ENCODE assay signal across 10 mouse cellular contexts in the genomic region with DNA sequence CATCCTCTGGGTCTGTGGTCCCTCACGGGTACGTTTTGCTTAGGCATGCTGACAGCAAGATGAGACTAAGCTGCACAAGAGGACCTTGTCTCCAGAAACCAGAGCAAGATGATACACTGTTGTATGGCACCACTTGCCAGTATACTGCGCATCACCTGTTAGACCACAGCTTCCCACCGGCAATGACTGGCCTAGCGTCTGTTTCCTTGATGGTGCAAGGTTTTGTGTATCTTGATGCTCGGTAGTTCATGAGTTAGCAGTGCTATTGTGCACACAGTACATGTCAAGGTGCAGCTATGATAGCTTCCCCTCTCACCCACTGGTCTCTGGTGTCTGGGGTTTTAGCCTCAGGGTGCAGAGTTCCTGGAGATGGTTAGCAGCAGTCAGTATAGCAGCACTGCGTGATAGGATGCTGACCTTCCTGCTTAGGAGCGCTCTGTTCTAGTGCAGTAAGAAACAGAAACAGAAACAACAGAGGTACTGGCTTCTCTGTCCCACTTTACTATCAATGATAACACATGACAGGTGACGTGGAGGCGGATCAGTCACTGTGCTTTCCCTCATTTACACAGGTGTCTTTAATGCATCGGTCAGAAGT. TPM values are rescaled to one million over a fixed set of nuclear protein-coding genes. Genes with fewer than 3 reads are reported as not detected.
A peak's percentile ranks its signal among the peaks of the same experiment; 100 is the strongest.
DNase-seq lines count a peak whose midpoint lies in the region; ATAC-seq lines count a peak whose summit lies in the region.
"Had no signal": no experiment of that assay in that cellular context is flagged by ENCODE, and none has a peak within 500 bp of the region (broad histone marks: within the 10 kb centered on the region; RNA-seq: fewer than 3 reads in every experiment).

No protein-coding gene starts in this region.

- H3K9me3 ChIP-seq in intestine, embryonic 15.5 days = no peaks in the 10 kb centered on the region
- H3K9me3 ChIP-seq in intestine, embryonic 16.5 days (ENCODE audit: control insufficient read depth, low read length) = no peaks in the 10 kb centered on the region
- H3K9me3 ChIP-seq: stomach, embryonic 15.5 days had no signal

- 88% methylated on average over 11 of the region's 11 CpGs for WGBS in intestine, embryonic 15.5 days
- WGBS in intestine, embryonic 16.5 days = 86% methylated on average over 11 of the region's 11 CpGs

- peaks cover 10% of the 10 kb centered on the region; the same call in 1 of the 2 replicates for H3K36me3 ChIP-seq in intestine, embryonic 15.5 days
- peaks cover 7% of the 10 kb centered on the region for H3K36me3 ChIP-seq in intestine, embryonic 16.5 days (ENCODE audit: control insufficient read depth, insufficient read depth, low read length)

- H3K4me2 ChIP-seq in intestine, embryonic 15.5 days (replicated peaks) = no peak overlapping the region
- H3K4me2 ChIP-seq in intestine, embryonic 16.5 days (ENCODE audit: low read depth, low read length) = no peak overlapping the region
- H3K4me2 ChIP-seq: stomach, embryonic 15.5 days had no signal

- no peak overlapping the region for H3K4me3 ChIP-seq in intestine, embryonic 15.5 days (replicated peaks)
- no peak overlapping the region for H3K4me3 ChIP-seq in intestine, embryonic 16.5 days (ENCODE audit: low read length)
- H3K4me3 ChIP-seq: stomach, embryonic 15.5 days had no signal

- ATAC-seq in intestine, embryonic 15.5 days = 0 out of 2 replicates have a peak, but pooled peaks have one; percentile 26
- ATAC-seq in intestine, embryonic 16.5 days = no peak
- peak; percentile 44 for ATAC-seq in activated CD4-positive, CD25-positive, alpha-beta regulatory T cell, adult 4 months
- ATAC-seq in granulocyte monocyte progenitor cell, adult 5-6 weeks (replicated peaks; ENCODE audit: poor library complexity, severe bottlenecking) = peak; percentile 68
- ATAC-seq in megakaryocyte, adult 5-6 weeks (ENCODE audit: poor library complexity, severe bottlenecking) = peak; percentile 81

- H3K9ac ChIP-seq in intestine, embryonic 15.5 days = no peak overlapping the region
- no peak overlapping the region for H3K9ac ChIP-seq in intestine, embryonic 16.5 days (ENCODE audit: low read depth, low read length)
- H3K9ac ChIP-seq: stomach, embryonic 15.5 days had no signal

- intact Hi-C loops in left cerebral cortex, postnatal 10 days (cut with DNase I) = loop anchor here (2.0 kb wide), 1 partner anchor 66 kb away; no protein-coding TSS in a partner anchor

- DNase-seq in left cerebral cortex, postnatal 10 days (ENCODE audit: extremely low spot score in 1 of 2, low spot score in 2 of 2) = no peak
- DNase-seq in layer of hippocampus, adult 8-10 months (ENCODE audit: low spot score in 2 of 2) = no peak
- no peak for DNase-seq in yolk sac, embryonic 10.5 days (ENCODE audit: low spot score)
- DNase-seq: heart, adult 11 months had no signal

- no peaks in the 10 kb centered on the region for H3K27me3 ChIP-seq in intestine, embryonic 15.5 days (replicated peaks)
- H3K27me3 ChIP-seq in intestine, embryonic 16.5 days (replicated peaks; ENCODE audit: control insufficient read depth, insufficient read depth, low read length) = no peaks in the 10 kb centered on the region
- H3K27me3 ChIP-seq: stomach, embryonic 15.5 days had no signal

- H3K4me1 ChIP-seq in intestine, embryonic 15.5 days (replicated peaks) = no peaks in the 10 kb centered on the region
- no peaks in the 10 kb centered on the region for H3K4me1 ChIP-seq in intestine, embryonic 16.5 days (ENCODE audit: control insufficient read depth, insufficient read depth, low read length)
- H3K4me1 ChIP-seq: stomach, embryonic 15.5 days had no signal

- no peak overlapping the region for H3K27ac ChIP-seq in intestine, embryonic 15.5 days
- H3K27ac ChIP-seq in intestine, embryonic 16.5 days (ENCODE audit: low read length) = no peak overlapping the region
- H3K27ac ChIP-seq: stomach, embryonic 15.5 days had no signal

RNA-seq across cellular contexts. Expression of a gene that starts 18.8 kb away (rescaled TPM):
- polyA plus RNA-seq in intestine, embryonic 15.5 days (2015; fragmentation: Nextera tagmentation; extraction: Ambion mirVana) = 55.8 and 56.3 TPM in 2 replicates
- polyA plus RNA-seq in intestine, embryonic 16.5 days (2015; fragmentation: Nextera tagmentation; extraction: Ambion mirVana) = 44.6 and 56.6 TPM in 2 replicates
- 1 to 10 TPM; 1.7 to 4.7 TPM for polyA plus RNA-seq in activated CD4-positive, CD25-positive, alpha-beta regulatory T cell, adult 4 months (2017; shearing (Covaris generic))
- 27.4 and 28.0 TPM in 2 replicates for total RNA-seq in granulocyte monocyte progenitor cell, adult 5-6 weeks (2014; fragmentation: Nextera tagmentation)
- 25.5 and 26.5 TPM in 2 replicates for total RNA-seq in granulocyte monocyte progenitor cell, adult 5-6 weeks (2017)
- 0.49 and 2.1 TPM in 2 replicates for total RNA-seq in megakaryocyte, adult 5-6 weeks (2015)
- 1.2 and 1.3 TPM in 2 replicates for total RNA-seq in megakaryocyte, adult 5-6 weeks (2017)
- 10 to 100 TPM; 14.0 to 16.9 TPM for total RNA-seq in left cerebral cortex, postnatal 10 days (2021)
- total RNA-seq in layer of hippocampus, adult 8-10 months (2022) = 10 to 100 TPM in 2 of 4 experiments, 1 to 10 TPM in 2; 8.5 to 10.5 (median 9.5) TPM

RNA-seq across cellular contexts. Expression of a gene that starts 19.1 kb away (rescaled TPM):
- 18.1 and 19.1 TPM in 2 replicates for polyA plus RNA-seq in intestine, embryonic 15.5 days (2015; fragmentation: Nextera tagmentation; extraction: Ambion mirVana)
- polyA plus RNA-seq in intestine, embryonic 16.5 days (2015; fragmentation: Nextera tagmentation; extraction: Ambion mirVana) = 16.3 and 16.9 TPM in 2 replicates
- 1 to 10 TPM; 7.0 to 7.3 TPM for polyA plus RNA-seq in activated CD4-positive, CD25-positive, alpha-beta regulatory T cell, adult 4 months (2017; shearing (Covaris generic))
- 3.6 and 8.4 TPM in 2 replicates for total RNA-seq in granulocyte monocyte progenitor cell, adult 5-6 weeks (2014; fragmentation: Nextera tagmentation)
- 2.3 and 2.4 TPM in 2 replicates for total RNA-seq in granulocyte monocyte progenitor cell, adult 5-6 weeks (2017)
- total RNA-seq in megakaryocyte, adult 5-6 weeks (2015) = 2.8 and 3.1 TPM in 2 replicates
- total RNA-seq in megakaryocyte, adult 5-6 weeks (2017) = 1.7 and 3.0 TPM in 2 replicates
- total RNA-seq in left cerebral cortex, postnatal 10 days (2021) = 10 to 100 TPM; 30.8 to 33.8 TPM
- 10 to 100 TPM; 28.1 to 35.6 (median 33.3) TPM for total RNA-seq in layer of hippocampus, adult 8-10 months (2022)
